Mouse (Mus musculus) MEL (cell line): ENCODE measurements around the gene Wdr75. TPM values are rescaled to one million over a fixed set of nuclear protein-coding genes. Genes with fewer than 3 reads are reported as not detected.
A peak's percentile ranks its signal among the peaks of the same experiment; 100 is the strongest.

Experiments
- DNase-seq: peaks from one replicate; pipeline ENCODE4 v3.0.0; 2011; ENCODE audit warnings: low read depth, low spot score
- H3K27ac ChIP-seq: 2 replicates; pipeline ENCODE4 v1.5.1; 2012; ENCODE audit warnings: low read depth, mild to moderate bottlenecking, control low read depth, low read length, moderate library complexity; ENCODE audit not compliant: control insufficient read depth
- H3K27me3 ChIP-seq, 2 experiments: fragments of 150-350 bp in 1 of 2; sonication (generic) in 1 of 2; 2 replicates each; pipeline ENCODE4 v1.6.1; 2012; ENCODE audit warnings: low read length in 2 of 2, mild to moderate bottlenecking in 2 of 2, improper control_type of control experiment in 1 of 2, moderate library complexity in 1 of 2; ENCODE audit not compliant: insufficient read depth in 2 of 2, control insufficient read depth in 1 of 2
- H3K36me3 ChIP-seq, 2 experiments: 2 replicates each; pipeline ENCODE4 v1.6.1; 2012 to 2014; ENCODE audit warnings: low read length in 2 of 2, improper control_type of control experiment in 1 of 2, inconsistent platforms in 1 of 2, mild to moderate bottlenecking in 1 of 2; ENCODE audit not compliant: insufficient read depth in 2 of 2, control insufficient read depth in 1 of 2
- H3K4me1 ChIP-seq, 2 experiments: fragments of 150-350 bp in 1 of 2; sonication (generic) in 1 of 2; 2 replicates each; pipeline ENCODE4 v1.6.1; 2012; ENCODE audit warnings: low read length in 2 of 2, improper control_type of control experiment in 1 of 2, mild to moderate bottlenecking in 1 of 2; ENCODE audit not compliant: insufficient read depth in 2 of 2, control insufficient read depth in 1 of 2
- H3K4me3 ChIP-seq, 2 experiments: fragments of 150-350 bp in 1 of 2; sonication (generic) in 1 of 2; 2 replicates each; pipeline ENCODE4 v1.5.1; 2012; ENCODE audit warnings: low read depth in 2 of 2, low read length in 2 of 2, mild to moderate bottlenecking in 2 of 2, moderate library complexity in 2 of 2, control low read depth in 1 of 2, improper control_type of control experiment in 1 of 2; ENCODE audit not compliant: control insufficient read depth in 1 of 2, insufficient read depth in 1 of 2
- H3K79me2 ChIP-seq: 2 replicates; pipeline ENCODE4 v1.6.1; 2012; ENCODE audit warnings: mild to moderate bottlenecking, low read length, moderate library complexity; ENCODE audit not compliant: control insufficient read depth, poor library complexity, insufficient read depth
- H3K9ac ChIP-seq: 2 replicates; pipeline ENCODE4 v1.6.1; 2012; ENCODE audit warnings: low read depth, mild to moderate bottlenecking, control low read depth, low read length, moderate library complexity; ENCODE audit not compliant: control insufficient read depth, poor library complexity, severe bottlenecking
- H3K9me3 ChIP-seq: fragments of 150-350 bp; sonication (generic); replicated peaks from 2 replicates; pipeline ENCODE4 v1.6.1; 2012; ENCODE audit warnings: mild to moderate bottlenecking, low read length, improper control_type of control experiment, moderate library complexity; ENCODE audit not compliant: insufficient read depth
- BHLHE40 ChIP-seq: IDR thresholded peaks from 2 replicates; pipeline ENCODE4 v1.6.1; 2012; ENCODE audit warnings: low read depth, mild to moderate bottlenecking, inconsistent platforms, low read length, improper control_type of control experiment, borderline replicate concordance
- CHD1 ChIP-seq: IDR thresholded peaks from 2 replicates; pipeline ENCODE4 v1.6.1; 2012; ENCODE audit warnings: low read depth, mild to moderate bottlenecking, inconsistent platforms, low read length, improper control_type of control experiment
- CTCF ChIP-seq, 3 experiments: IDR thresholded peaks in 2 of 3; conservative IDR thresholded peaks in 1 of 3; 2 replicates each; pipeline ENCODE4 v1.5.1; 2011 to 2012; ENCODE audit warnings: low read length in 3 of 3, low read depth in 2 of 3, mild to moderate bottlenecking in 2 of 3, improper control_type of control experiment in 1 of 3, inconsistent platforms in 1 of 3, mixed read lengths in 1 of 3, moderate library complexity in 1 of 3; ENCODE audit not compliant: control insufficient read depth in 1 of 3, insufficient read depth in 1 of 3, poor library complexity in 1 of 3, severe bottlenecking in 1 of 3
- ELF1 ChIP-seq: IDR thresholded peaks from 2 replicates; pipeline ENCODE4 v1.6.1; 2014; ENCODE audit warnings: low read depth, mild to moderate bottlenecking, inconsistent platforms, low read length, improper control_type of control experiment, moderate library complexity
- EP300 ChIP-seq, 2 experiments: IDR thresholded peaks; 2 replicates each; pipeline ENCODE4 v1.6.1; 2011; ENCODE audit warnings: improper control_type of control experiment in 2 of 2, low read length in 2 of 2, low read depth in 1 of 2, mild to moderate bottlenecking in 1 of 2
- GABPA ChIP-seq: IDR thresholded peaks from 2 replicates; pipeline ENCODE4 v1.6.1; 2012; ENCODE audit warnings: low read depth, mild to moderate bottlenecking, inconsistent platforms, low read length, improper control_type of control experiment, moderate library complexity
- GATA1 ChIP-seq: IDR thresholded peaks from 2 replicates; pipeline ENCODE4 v1.6.1; 2011; ENCODE audit warnings: low read depth, low read length, improper control_type of control experiment
- JUND ChIP-seq: IDR thresholded peaks from 2 replicates; pipeline ENCODE4 v1.6.1; 2011; ENCODE audit warnings: low read depth, mild to moderate bottlenecking, improper control_type of control experiment, low read length
- MAFK ChIP-seq: IDR thresholded peaks from 2 replicates; pipeline ENCODE4 v1.6.1; 2011; ENCODE audit warnings: low read depth, mild to moderate bottlenecking, low read length, improper control_type of control experiment, borderline replicate concordance
- MEF2A ChIP-seq: IDR thresholded peaks from 2 replicates; pipeline ENCODE4 v1.6.1; 2014; ENCODE audit warnings: low read depth, mild to moderate bottlenecking, inconsistent platforms, low read length, improper control_type of control experiment; ENCODE audit not compliant: poor library complexity, insufficient replicate concordance, severe bottlenecking; ENCODE audit errors: extremely low read depth
- POLR2A ChIP-seq, 2 experiments: IDR thresholded peaks; 2 replicates each; pipeline ENCODE4 v1.6.1; 2011 to 2012; ENCODE audit warnings: low read length in 2 of 2, mild to moderate bottlenecking in 2 of 2, control low read depth in 1 of 2, improper control_type of control experiment in 1 of 2, low read depth in 1 of 2, moderate library complexity in 1 of 2; ENCODE audit not compliant: control insufficient read depth in 1 of 2, insufficient read depth in 1 of 2, poor library complexity in 1 of 2
- RAD21 ChIP-seq: IDR thresholded peaks from 2 replicates; pipeline ENCODE4 v1.6.1; 2011; ENCODE audit warnings: mild to moderate bottlenecking, low read depth, low read length, improper control_type of control experiment
- SMC3 ChIP-seq: IDR thresholded peaks from 2 replicates; pipeline ENCODE4 v1.6.1; 2011; ENCODE audit warnings: low read depth, low read length, improper control_type of control experiment
- TBP ChIP-seq: IDR thresholded peaks from 2 replicates; pipeline ENCODE4 v1.8.0; 2011; ENCODE audit warnings: low read depth, low read length, improper control_type of control experiment
- UBTF ChIP-seq: IDR thresholded peaks from 2 replicates; pipeline ENCODE4 v1.6.1; 2012; ENCODE audit warnings: low read depth, mild to moderate bottlenecking, inconsistent platforms, low read length, improper control_type of control experiment, moderate library complexity, borderline replicate concordance; ENCODE audit not compliant: insufficient read depth
- USF2 ChIP-seq, 2 experiments: IDR thresholded peaks; 2 replicates each; pipeline ENCODE4 v1.6.1; 2011 to 2012; ENCODE audit warnings: improper control_type of control experiment in 2 of 2, low read length in 2 of 2, borderline replicate concordance in 1 of 2, inconsistent platforms in 1 of 2, low read depth in 1 of 2, mild to moderate bottlenecking in 1 of 2; ENCODE audit not compliant: insufficient read depth in 1 of 2
- ZC3H11A ChIP-seq: IDR thresholded peaks from 2 replicates; pipeline ENCODE4 v1.6.1; 2012; ENCODE audit warnings: low read depth, mild to moderate bottlenecking, inconsistent platforms, low read length, improper control_type of control experiment
- ZKSCAN1 ChIP-seq: IDR thresholded peaks from 2 replicates; pipeline ENCODE4 v1.6.1; 2012; ENCODE audit warnings: low read depth, mild to moderate bottlenecking, inconsistent platforms, low read length, improper control_type of control experiment, moderate library complexity
- ZMIZ1 ChIP-seq: IDR thresholded peaks from 2 replicates; pipeline ENCODE4 v1.6.1; 2012; ENCODE audit warnings: low read depth, mild to moderate bottlenecking, inconsistent platforms, low read length, improper control_type of control experiment, moderate library complexity
- polyA plus RNA-seq, 2 experiments: library from polyadenylated mRNA; stranded (reverse) in 1 of 2; unstranded in 1 of 2; fragments of >175 nt in 1 of 2; fragments of >200 nt in 1 of 2; gene quantifications; 2 replicates each; pipeline versions ENCODE4 v1.2.1 to v1.2.4; 2012; ENCODE audit warnings: low replicate concordance in 2 of 2, low read depth in 1 of 2; ENCODE audit not compliant: insufficient read length in 2 of 2, insufficient read depth in 1 of 2, missing spikeins in 1 of 2
- total RNA-seq: library from RNA; depleted of rRNA; stranded (reverse); fragments of 300-350 nt; gene quantifications from 2 replicates; pipeline ENCODE4 v1.2.3, GENCODE M21; 2012

Gene Wdr75
- total and polyA plus RNA-seq, 3 experiments, result 193 to 279 (median 195) TPM

- TF ChIP-seq ELF1 (no peak), CHD1 (no peak), CTCF (IDR thresholded peaks at IDR 0.05 in 2 of 3, conservative IDR thresholded peaks at IDR 0.05 in 1 of 3; ENCODE audit: control insufficient read depth in 1 of 3, insufficient read depth in 1 of 3, low read depth in 2 of 3, low read length in 3 of 3, poor library complexity in 1 of 3, severe bottlenecking in 1 of 3) (no peak), GABPA (no peak), POLR2A (IDR thresholded peaks at IDR 0.05; ENCODE audit: control insufficient read depth in 1 of 2, insufficient read depth in 1 of 2, low read depth in 1 of 2, low read length in 2 of 2, poor library complexity in 1 of 2) (no peak), ZC3H11A (no peak), TBP (peak; percentile 84), SMC3 (0 out of 2 replicates have a peak, but pooled peaks have one; percentile 8), ZKSCAN1 (no peak), BHLHE40 (peak; percentile 80), MEF2A (no peak), USF2 (IDR thresholded peaks at IDR 0.05; ENCODE audit: borderline replicate concordance in 1 of 2, insufficient read depth in 1 of 2, low read depth in 1 of 2, low read length in 2 of 2) (no peak), GATA1 (peak; percentile 73), MAFK (0 out of 2 replicates have a peak, but pooled peaks have one; percentile 28)
Observed at GRCm38 (mm10) chr1:45837736-45838135, 42.8 kb downstream of the Wdr75 start (continued).

GRCm38 (mm10) chr1:45838271-45838670, 43.3 kb downstream of the Wdr75 start:
- Histone ChIP-seq H3K4me1 (peaks cover 5 to 9% of the 10 kb centered on the region in 2 experiments; a peak in 3 of 4 replicates), H3K9ac (no peak overlapping the region), H3K27me3 (no peaks in the 10 kb centered on the region), H3K79me2 (no peaks in the 10 kb centered on the region), H3K9me3 (no peaks in the 10 kb centered on the region), H3K4me3 (no peak overlapping the region), H3K27ac (no peak overlapping the region), H3K36me3 (peaks cover 0 to 10% of the 10 kb centered on the region in 2 experiments; a peak in 2 of 4 replicates)
- peak; percentile 75 for DNase-seq
- TF ChIP-seq EP300 (IDR thresholded peaks at IDR 0.05; ENCODE audit: low read depth in 1 of 2, low read length in 2 of 2), result 0 out of 4 replicates have a peak, but pooled peaks of 1 of the 2 experiments have one; percentile 32
- TF ChIP-seq JUND, result no peak
- peak; percentile 6 for TF ChIP-seq RAD21
- no peak for TF ChIP-seq ZMIZ1
- no peak for TF ChIP-seq GATA1
- no peak for TF ChIP-seq UBTF
